Mouse (Mus musculus) erythroblast, embryonic 14.5 days (primary cell): ENCODE data around the gene Tbc1d16. TPM values are rescaled to one million over a fixed set of nuclear protein-coding genes. Genes with fewer than 3 reads are reported as not detected.

Source experiments
- H3K27me3 ChIP-seq: 2 replicates; pipeline ENCODE4 v1.6.1; 2012; ENCODE audit warnings: inconsistent platforms; ENCODE audit not compliant: control insufficient read depth
- H3K36me3 ChIP-seq: 2 replicates; pipeline ENCODE4 v1.6.1; 2012; ENCODE audit warnings: mild to moderate bottlenecking, inconsistent platforms; ENCODE audit not compliant: control insufficient read depth
- H3K4me1 ChIP-seq: 2 replicates; pipeline ENCODE4 v1.6.1; 2012; ENCODE audit warnings: inconsistent platforms; ENCODE audit not compliant: control insufficient read depth
- H3K4me3 ChIP-seq: replicated peaks from 2 replicates; pipeline ENCODE3; 2012; ENCODE audit warnings: moderate library complexity, mild to moderate bottlenecking, inconsistent platforms
- H3K9me3 ChIP-seq: 2 replicates; pipeline ENCODE4 v1.6.1; 2012; ENCODE audit warnings: low read length, inconsistent platforms, mixed read lengths; ENCODE audit not compliant: control insufficient read depth
- GATA1 ChIP-seq: IDR thresholded peaks from 2 replicates; pipeline ENCODE4 v1.6.1; 2012; ENCODE audit warnings: low read length, inconsistent platforms, mixed read lengths
- TAL1 ChIP-seq: IDR thresholded peaks from 3 replicates; pipeline ENCODE4 v1.6.1; 2012; ENCODE audit warnings: low read length, inconsistent platforms, mixed read lengths
- polyA plus RNA-seq: library from polyadenylated mRNA; stranded (reverse); fragments of >175 nt; gene quantifications from 2 replicates; pipeline ENCODE4 v1.2.3, GENCODE M21; 2012

Tbc1d16 gene
- polyA plus RNA-seq, 1 experiment = 0.01 TPM

- Histone ChIP-seq H3K27me3 (no peaks in the 10 kb centered on the region), H3K9me3 (no peaks in the 10 kb centered on the region), H3K36me3 (no peaks in the 10 kb centered on the region), H3K4me1 (no peaks in the 10 kb centered on the region), H3K4me3 (no peak overlapping the region)
- TF ChIP-seq GATA1 = no peak
- TF ChIP-seq TAL1 = no peak
These were observed 83.4 kb downstream of the Tbc1d16 start for GRCm38 (mm10) chr11:119144801-119145475.

- H3K9me3 ChIP-seq = no peaks in the 10 kb centered on the region
- TF ChIP-seq GATA1 = no peak
- no peak for TF ChIP-seq TAL1
- H3K4me3 ChIP-seq = no peak overlapping the region
- no peaks in the 10 kb centered on the region for H3K4me1 ChIP-seq
- H3K36me3 ChIP-seq = no peaks in the 10 kb centered on the region
- H3K27me3 ChIP-seq = no peaks in the 10 kb centered on the region
These were observed 84.8 kb downstream of the Tbc1d16 start for GRCm38 (mm10) chr11:119143376-119144002.

- H3K9me3 ChIP-seq = no peaks in the 10 kb centered on the region
- no peaks in the 10 kb centered on the region for H3K27me3 ChIP-seq
- H3K36me3 ChIP-seq = no peaks in the 10 kb centered on the region
- TF ChIP-seq GATA1 (no peak), TAL1 (no peak)
- H3K4me1 ChIP-seq = no peaks in the 10 kb centered on the region
- no peak overlapping the region for H3K4me3 ChIP-seq
These were observed 85.7 kb downstream of the Tbc1d16 start for GRCm38 (mm10) chr11:119142615-119143014.

- Histone ChIP-seq H3K4me1 (no peaks in the 10 kb centered on the region; the same call in 1 of the 2 replicates), H3K9me3 (no peaks in the 10 kb centered on the region), H3K4me3 (no peak overlapping the region), H3K27me3 (no peaks in the 10 kb centered on the region), H3K36me3 (no peaks in the 10 kb centered on the region)
- TF ChIP-seq GATA1 (no peak), TAL1 (no peak)
These were observed 89.3 kb downstream of the Tbc1d16 start for GRCm38 (mm10) chr11:119139026-119139425.

GRCm38 (mm10) chr11:119138205-119138604, 90.1 kb downstream of the Tbc1d16 start:
- H3K9me3 ChIP-seq = no peaks in the 10 kb centered on the region
- H3K4me1 ChIP-seq = no peaks in the 10 kb centered on the region; the same call in 1 of the 2 replicates
- H3K36me3 ChIP-seq = no peaks in the 10 kb centered on the region
- H3K27me3 ChIP-seq = no peaks in the 10 kb centered on the region
- TF ChIP-seq TAL1 (no peak), GATA1 (no peak)
- no peak overlapping the region for H3K4me3 ChIP-seq

- no peaks in the 10 kb centered on the region for H3K36me3 ChIP-seq
- TF ChIP-seq GATA1 (no peak), TAL1 (no peak)
- H3K27me3 ChIP-seq = peaks cover under 1% of the 10 kb centered on the region
- H3K4me3 ChIP-seq = no peak overlapping the region
- no peaks in the 10 kb centered on the region; the same call in 1 of the 2 replicates for H3K4me1 ChIP-seq
- H3K9me3 ChIP-seq = no peaks in the 10 kb centered on the region
These were observed 93.7 kb downstream of the Tbc1d16 start for GRCm38 (mm10) chr11:119134586-119134985.

- H3K9me3 ChIP-seq = no peaks in the 10 kb centered on the region
- no peak overlapping the region for H3K4me3 ChIP-seq
- H3K36me3 ChIP-seq = no peaks in the 10 kb centered on the region
- TF ChIP-seq TAL1 (no peak), GATA1 (no peak)
- H3K4me1 ChIP-seq = no peaks in the 10 kb centered on the region; the same call in 1 of the 2 replicates
- H3K27me3 ChIP-seq = peaks cover 8% of the 10 kb centered on the region
These were observed 94.7 kb downstream of the Tbc1d16 start for GRCm38 (mm10) chr11:119133437-119134221.

- no peaks in the 10 kb centered on the region for H3K9me3 ChIP-seq
- H3K36me3 ChIP-seq = no peaks in the 10 kb centered on the region
These were observed 95.9 kb downstream of the Tbc1d16 start for GRCm38 (mm10) chr11:119132198-119133035.

More at GRCm38 (mm10) chr11:119132198-119133035, 95.9 kb downstream of the Tbc1d16 start:
- Histone ChIP-seq H3K4me1 (peaks cover 2% of the 10 kb centered on the region; the same call in 1 of the 2 replicates), H3K4me3 (no peak overlapping the region), H3K27me3 (peaks cover 8% of the 10 kb centered on the region)
- no peak for TF ChIP-seq TAL1
- no peak for TF ChIP-seq GATA1
